Comparison of ENCODE assay signal across 10 mouse cellular contexts in genomic region chr2:50789051-50789651, GRCm38 (mm10).
DNase-seq lines count a peak whose midpoint lies in the region; ATAC-seq and TF ChIP-seq lines count a peak whose summit lies in the region.
"Had no signal": no experiment of that assay in that cellular context is flagged by ENCODE, and none has a peak within 500 bp of the region (broad histone marks: within the 10 kb centered on the region; RNA-seq: fewer than 3 reads in every experiment).

No protein-coding gene starts in this region.

- no peak overlapping the region for H3K9ac ChIP-seq in heart, embryonic 11.5 days (ENCODE audit: low read depth, low read length)
- no peak overlapping the region for H3K9ac ChIP-seq in stomach, embryonic 14.5 days (replicated peaks; ENCODE audit: low read depth, low read length)
- no peak overlapping the region for H3K9ac ChIP-seq in stomach, postnatal 0 days (ENCODE audit: low read length)
- H3K9ac ChIP-seq in liver, embryonic 15.5 days = no peak overlapping the region
- H3K9ac ChIP-seq in midbrain, embryonic 15.5 days = no peak overlapping the region

- ATAC-seq in heart, embryonic 11.5 days (replicated peaks; ENCODE audit: insufficient number of reproducible peaks, low FRiP score, low TSS enrichment) = no peak
- no peak for ATAC-seq in stomach, embryonic 14.5 days (ENCODE audit: insufficient number of reproducible peaks, insufficient read depth, low FRiP score, low read depth)
- no peak for ATAC-seq in stomach, postnatal 0 days (ENCODE audit: low FRiP score, low TSS enrichment)
- ATAC-seq in liver, embryonic 15.5 days (ENCODE audit: insufficient read depth) = peak; percentile 49; the same call in 1 of the 2 replicates
- ATAC-seq in midbrain, embryonic 15.5 days (replicated peaks) = no peak
- ATAC-seq: inflammation-experienced regulatory T-cells, adult 6 months had no signal

- no peaks in the 10 kb centered on the region for H3K27me3 ChIP-seq in heart, embryonic 11.5 days (ENCODE audit: control insufficient read depth, insufficient read depth, low read length)
- H3K27me3 ChIP-seq in stomach, embryonic 14.5 days (ENCODE audit: control insufficient read depth, insufficient read depth, low read length) = no peaks in the 10 kb centered on the region
- no peaks in the 10 kb centered on the region for H3K27me3 ChIP-seq in stomach, postnatal 0 days (ENCODE audit: control insufficient read depth, insufficient read depth, low read length)
- no peaks in the 10 kb centered on the region for H3K27me3 ChIP-seq in liver, embryonic 15.5 days
- no peaks in the 10 kb centered on the region for H3K27me3 ChIP-seq in midbrain, embryonic 15.5 days (replicated peaks)

- no peaks in the 10 kb centered on the region for H3K36me3 ChIP-seq in heart, embryonic 11.5 days (ENCODE audit: control insufficient read depth, insufficient read depth, low read length)
- no peaks in the 10 kb centered on the region for H3K36me3 ChIP-seq in stomach, embryonic 14.5 days (ENCODE audit: control insufficient read depth, insufficient read depth, low read length)
- no peaks in the 10 kb centered on the region for H3K36me3 ChIP-seq in stomach, postnatal 0 days (ENCODE audit: control insufficient read depth, insufficient read depth, low read length)
- H3K36me3 ChIP-seq in liver, embryonic 15.5 days (replicated peaks) = no peaks in the 10 kb centered on the region
- H3K36me3 ChIP-seq in midbrain, embryonic 15.5 days (replicated peaks) = no peaks in the 10 kb centered on the region

- no peak overlapping the region for H3K4me2 ChIP-seq in heart, embryonic 11.5 days
- no peak overlapping the region for H3K4me2 ChIP-seq in stomach, embryonic 14.5 days (replicated peaks; ENCODE audit: low read depth, low read length)
- no peak overlapping the region for H3K4me2 ChIP-seq in stomach, postnatal 0 days (replicated peaks; ENCODE audit: low read depth)
- H3K4me2 ChIP-seq in liver, embryonic 15.5 days = no peak overlapping the region
- no peak overlapping the region for H3K4me2 ChIP-seq in midbrain, embryonic 15.5 days

- H3K4me1 ChIP-seq in heart, embryonic 11.5 days (ENCODE audit: control insufficient read depth, insufficient read depth, low read length) = no peaks in the 10 kb centered on the region
- no peaks in the 10 kb centered on the region; the same call in 1 of the 2 replicates for H3K4me1 ChIP-seq in stomach, embryonic 14.5 days (ENCODE audit: control insufficient read depth, insufficient read depth, low read length)
- no peaks in the 10 kb centered on the region for H3K4me1 ChIP-seq in stomach, postnatal 0 days (replicated peaks; ENCODE audit: control insufficient read depth, insufficient read depth)
- H3K4me1 ChIP-seq in liver, embryonic 15.5 days (replicated peaks) = no peaks in the 10 kb centered on the region
- no peaks in the 10 kb centered on the region for H3K4me1 ChIP-seq in midbrain, embryonic 15.5 days

- 52% methylated on average over 4 of the region's 4 CpGs for whole genome bisulfite sequencing in heart, embryonic 11.5 days (ENCODE audit: insufficient replicate concordance)
- WGBS in stomach, embryonic 14.5 days = 70% methylated on average over 4 of the region's 4 CpGs
- WGBS in stomach, postnatal 0 days = 64% methylated on average over 4 of the region's 4 CpGs
- WGBS in liver, embryonic 15.5 days (ENCODE audit: insufficient replicate concordance) = 36% methylated on average over 4 of the region's 4 CpGs
- 83% methylated on average over 4 of the region's 4 CpGs for WGBS in midbrain, embryonic 15.5 days

- H3K9me3 ChIP-seq in heart, embryonic 11.5 days (replicated peaks; ENCODE audit: control insufficient read depth, low read length) = no peaks in the 10 kb centered on the region
- no peaks in the 10 kb centered on the region for H3K9me3 ChIP-seq in stomach, embryonic 14.5 days (ENCODE audit: control insufficient read depth, low read depth, low read length)
- H3K9me3 ChIP-seq in stomach, postnatal 0 days (ENCODE audit: control insufficient read depth, low read length) = no peaks in the 10 kb centered on the region
- H3K9me3 ChIP-seq in liver, embryonic 15.5 days (replicated peaks) = no peaks in the 10 kb centered on the region
- H3K9me3 ChIP-seq in midbrain, embryonic 15.5 days = no peaks in the 10 kb centered on the region

- no peak for TF ChIP-seq CTCF in stomach, postnatal 0 days (IDR thresholded peaks at IDR 0.05; ENCODE audit: low read depth)

- no peak overlapping the region for H3K4me3 ChIP-seq in heart, embryonic 11.5 days (ENCODE audit: low read depth, low read length)
- H3K4me3 ChIP-seq in stomach, embryonic 14.5 days (ENCODE audit: low read depth, low read length) = no peak overlapping the region
- H3K4me3 ChIP-seq in stomach, postnatal 0 days (ENCODE audit: low read depth, low read length) = no peak overlapping the region
- no peak overlapping the region for H3K4me3 ChIP-seq in liver, embryonic 15.5 days (replicated peaks)
- H3K4me3 ChIP-seq in midbrain, embryonic 15.5 days = no peak overlapping the region

- no peak overlapping the region for H3K27ac ChIP-seq in heart, embryonic 11.5 days (ENCODE audit: low read depth, low read length)
- peak overlapping the region; percentile 52; the same call in 1 of the 2 replicates for H3K27ac ChIP-seq in stomach, embryonic 14.5 days (ENCODE audit: low read length)
- H3K27ac ChIP-seq in stomach, postnatal 0 days (replicated peaks) = no peak overlapping the region
- H3K27ac ChIP-seq in liver, embryonic 15.5 days (replicated peaks) = no peak overlapping the region
- no peak overlapping the region for H3K27ac ChIP-seq in midbrain, embryonic 15.5 days

- DNase-seq in heart, adult 18-20 months = peak; percentile 53 to 57
- no peak for DNase-seq in stomach, postnatal 0 days (ENCODE audit: low spot score)
- DNase-seq in layer of hippocampus, adult 8-10 months (ENCODE audit: low spot score in 2 of 2) = no peak
- DNase-seq in cerebellum, postnatal 10 days = no peak
- DNase-seq: cerebellum, adult 9-11 months had no signal

- no peak for TF ChIP-seq EP300 in stomach, postnatal 0 days (optimal IDR thresholded peaks at IDR 0.05)

Comparison
In these comparisons a context has a peak if more than half of its experiments do, and no peak if none do; other contexts are left out.
1. DNase-seq: peak in heart, adult 18-20 months (2 of 2); none in stomach, postnatal 0 days (single experiment), layer of hippocampus, adult 8-10 months (0 of 2) and cerebellum, postnatal 10 days (0 of 2).